In genomic region chr16:20480115-20480514, GRCm38 (mm10) we compare ENCODE assay signal across 9 mouse cellular contexts. TPM values are rescaled to one million over a fixed set of nuclear protein-coding genes. Genes with fewer than 3 reads are reported as not detected.
DNase-seq lines count a peak whose midpoint lies in the region; ATAC-seq lines count a peak whose summit lies in the region.
"Had no signal": no experiment of that assay in that cellular context is flagged by ENCODE, and none has a peak within 500 bp of the region (broad histone marks: within the 10 kb centered on the region; RNA-seq: fewer than 3 reads in every experiment).

No protein-coding gene starts in this region.

- ATAC-seq in midbrain, embryonic 12.5 days (ENCODE audit: low FRiP score, low read depth), result 0 out of 2 replicates have a peak, but pooled peaks have one; percentile 56
- ATAC-seq in midbrain, embryonic 13.5 days, result no peak

- peak; percentile 31 to 34 for DNase-seq in cerebellum, postnatal 14 days
- no peak for DNase-seq in cerebellum, adult 11 months
- DNase-seq in kidney, postnatal 14 days, result peak; percentile 44
- peak; percentile 50 for DNase-seq in yolk sac, embryonic 10.5 days (ENCODE audit: low spot score)
- DNase-seq in ovary, postnatal 36 days (ENCODE audit: low spot score), result no peak
- no peak for DNase-seq in testis, postnatal 14 days (ENCODE audit: low spot score)

- H3K4me3 ChIP-seq in midbrain, embryonic 12.5 days, result no peak overlapping the region
- H3K4me3 ChIP-seq in midbrain, embryonic 13.5 days (replicated peaks), result no peak overlapping the region
- H3K4me3 ChIP-seq: heart, embryonic 15.5 days had no signal

- no peaks in the 10 kb centered on the region for H3K36me3 ChIP-seq in midbrain, embryonic 12.5 days
- H3K36me3 ChIP-seq in midbrain, embryonic 13.5 days, result no peaks in the 10 kb centered on the region
- H3K36me3 ChIP-seq: heart, embryonic 15.5 days had no signal

- 31% methylated on average over 3 of the region's 3 CpGs for WGBS in midbrain, embryonic 12.5 days
- whole genome bisulfite sequencing in midbrain, embryonic 13.5 days, result 27% methylated on average over 3 of the region's 3 CpGs

- H3K4me1 ChIP-seq in midbrain, embryonic 12.5 days, result no peaks in the 10 kb centered on the region
- H3K4me1 ChIP-seq in midbrain, embryonic 13.5 days (replicated peaks), result no peaks in the 10 kb centered on the region

- no peak overlapping the region for H3K27ac ChIP-seq in midbrain, embryonic 12.5 days (replicated peaks)
- H3K27ac ChIP-seq in midbrain, embryonic 13.5 days, result no peak overlapping the region
- H3K27ac ChIP-seq: heart, embryonic 15.5 days had no signal

- no peak overlapping the region for H3K4me2 ChIP-seq in midbrain, embryonic 12.5 days (replicated peaks)
- H3K4me2 ChIP-seq in midbrain, embryonic 13.5 days (replicated peaks), result no peak overlapping the region
- H3K4me2 ChIP-seq: heart, embryonic 15.5 days had no signal

- H3K27me3 ChIP-seq in midbrain, embryonic 12.5 days, result no peaks in the 10 kb centered on the region
- H3K27me3 ChIP-seq in midbrain, embryonic 13.5 days, result no peaks in the 10 kb centered on the region
- H3K27me3 ChIP-seq: heart, embryonic 15.5 days had no signal

- no peaks in the 10 kb centered on the region for H3K9me3 ChIP-seq in midbrain, embryonic 12.5 days
- no peaks in the 10 kb centered on the region for H3K9me3 ChIP-seq in midbrain, embryonic 13.5 days
- H3K9me3 ChIP-seq: heart, embryonic 15.5 days had no signal

- no peak overlapping the region for H3K9ac ChIP-seq in midbrain, embryonic 12.5 days (replicated peaks)
- no peak overlapping the region for H3K9ac ChIP-seq in midbrain, embryonic 13.5 days (replicated peaks)
- H3K9ac ChIP-seq: heart, embryonic 15.5 days had no signal

RNA-seq across cellular contexts. Expression of gene Eif2b5, which starts 18.5 kb away (rescaled TPM):
- polyA plus RNA-seq in midbrain, embryonic 12.5 days (2016; fragmentation: Nextera tagmentation; extraction: Ambion mirVana), result 120 and 136 TPM in 2 replicates
- polyA plus RNA-seq in midbrain, embryonic 13.5 days (2015; fragmentation: Nextera tagmentation; extraction: Ambion mirVana), result 105 and 111 TPM in 2 replicates

RNA-seq across cellular contexts. Expression of gene Dvl3, which starts 36.7 kb away (rescaled TPM):
- polyA plus RNA-seq in midbrain, embryonic 12.5 days (2016; fragmentation: Nextera tagmentation; extraction: Ambion mirVana), result 49.1 and 52.6 TPM in 2 replicates
- polyA plus RNA-seq in midbrain, embryonic 13.5 days (2015; fragmentation: Nextera tagmentation; extraction: Ambion mirVana), result 44.0 and 49.1 TPM in 2 replicates

RNA-seq across cellular contexts. Expression of gene Abcc5, which starts 53.9 kb away (rescaled TPM):
- 122 and 138 TPM in 2 replicates for polyA plus RNA-seq in midbrain, embryonic 12.5 days (2016; fragmentation: Nextera tagmentation; extraction: Ambion mirVana)
- polyA plus RNA-seq in midbrain, embryonic 13.5 days (2015; fragmentation: Nextera tagmentation; extraction: Ambion mirVana), result 141 and 150 TPM in 2 replicates

RNA-seq across cellular contexts. Expression of gene Ap2m1, which starts 55.2 kb away (rescaled TPM):
- polyA plus RNA-seq in midbrain, embryonic 12.5 days (2016; fragmentation: Nextera tagmentation; extraction: Ambion mirVana), result 906 and 914 TPM in 2 replicates
- 1,112 and 1,165 TPM in 2 replicates for polyA plus RNA-seq in midbrain, embryonic 13.5 days (2015; fragmentation: Nextera tagmentation; extraction: Ambion mirVana)

Comparison
In these comparisons a context has a peak if more than half of its experiments do, and no peak if none do; other contexts are left out.
1. DNase-seq: peak in cerebellum, postnatal 14 days (2 of 2), kidney, postnatal 14 days (single experiment) and yolk sac, embryonic 10.5 days (single experiment); none in cerebellum, adult 11 months (single experiment), ovary, postnatal 36 days (single experiment) and testis, postnatal 14 days (single experiment).